Mouse (Mus musculus): ENCODE results near the gene Tbpl1.

Gene Tbpl1

GRCm38 (mm10) chr10:22710173-22710777 lies 21.5 kb downstream of the Tbpl1 start:
- in situ Hi-C loops (cut with MseI, MboI) = loop anchor here (10.0 kb wide), 1 partner anchor 95 kb away; no protein-coding TSS in a partner anchor

GRCm38 (mm10) chr10:22708190-22708843 lies 23.4 kb downstream of the Tbpl1 start:
- in situ Hi-C loops (cut with MseI, MboI) = no loop called here

GRCm38 (mm10) chr10:22703844-22704243 lies 27.9 kb downstream of the Tbpl1 start:
- in situ Hi-C loops (cut with MseI, MboI) = no loop called here

GRCm38 (mm10) chr10:22701485-22702315 lies 30.0 kb downstream of the Tbpl1 start:
- in situ Hi-C loops (cut with MseI, MboI) = no loop called here

GRCm38 (mm10) chr10:22700773-22701172 lies 31.0 kb downstream of the Tbpl1 start:
- in situ Hi-C loops (cut with MseI, MboI) = no loop called here

GRCm38 (mm10) chr10:22699487-22700335 lies 32.0 kb downstream of the Tbpl1 start:
- in situ Hi-C loops (cut with MseI, MboI) = no loop called here

GRCm38 (mm10) chr10:22698158-22698953 lies 33.4 kb downstream of the Tbpl1 start:
- in situ Hi-C loops (cut with MseI, MboI) = no loop called here

GRCm38 (mm10) chr10:22696864-22697263 lies 34.9 kb downstream of the Tbpl1 start:
- in situ Hi-C loops (cut with MseI, MboI) = no loop called here

GRCm38 (mm10) chr10:22696236-22696635 lies 35.5 kb downstream of the Tbpl1 start:
- in situ Hi-C loops (cut with MseI, MboI) = no loop called here

- in situ Hi-C loops (cut with MseI, MboI) = no loop called here
Observed at GRCm38 (mm10) chr10:22675848-22676630, 55.7 kb downstream of the Tbpl1 start.

GRCm38 (mm10) chr10:22674176-22674575 lies 57.6 kb downstream of the Tbpl1 start:
- in situ Hi-C loops (cut with MseI, MboI) = no loop called here

- in situ Hi-C loops (cut with MseI, MboI) = no loop called here
Observed at GRCm38 (mm10) chr10:22668509-22668908, 63.2 kb downstream of the Tbpl1 start.

GRCm38 (mm10) chr10:22660286-22661000 lies 71.3 kb downstream of the Tbpl1 start:
- in situ Hi-C loops (cut with MseI, MboI) = no loop called here

- in situ Hi-C loops (cut with MseI, MboI) = no loop called here
Observed at GRCm38 (mm10) chr10:22659386-22659725, 72.4 kb downstream of the Tbpl1 start.

- in situ Hi-C loops (cut with MseI, MboI) = no loop called here
Observed at GRCm38 (mm10) chr10:22658534-22659385, 73.0 kb downstream of the Tbpl1 start.

Measured in mouse trophoblast stem cell (cell line).